ENCODE assay signal across 16 mouse cellular contexts in genomic region chr16:14131838-14132237, GRCm38 (mm10). TPM values are rescaled to one million over a fixed set of nuclear protein-coding genes. Genes with fewer than 3 reads are reported as not detected.
DNase-seq lines count a peak whose midpoint lies in the region; ATAC-seq and TF ChIP-seq lines count a peak whose summit lies in the region.
"Had no signal": no experiment of that assay in that cellular context is flagged by ENCODE, and none has a peak within 500 bp of the region (broad histone marks: within the 10 kb centered on the region; RNA-seq: fewer than 3 reads in every experiment).

No protein-coding gene starts in this region.

- TF ChIP-seq CTCF in lung, postnatal 0 days (IDR thresholded peaks at IDR 0.05), result no peak
- no peak for TF ChIP-seq CTCF in lung, adult 2 months (IDR thresholded peaks at IDR 0.05; ENCODE audit: insufficient read depth, low read length)
- no peak for TF ChIP-seq CTCF in liver, postnatal 0 days (IDR thresholded peaks at IDR 0.05; ENCODE audit: low read depth)

- no peak overlapping the region for H3K27ac ChIP-seq in lung, postnatal 0 days (ENCODE audit: low read length)
- H3K27ac ChIP-seq in liver, postnatal 0 days (ENCODE audit: low read depth), result peak overlapping the region; percentile 49; the same call in 1 of the 2 replicates
- no peak overlapping the region for H3K27ac ChIP-seq in hindbrain, embryonic 11.5 days (ENCODE audit: low read depth, low read length)
- H3K27ac ChIP-seq: hindbrain, postnatal 0 days had no signal

- no peak overlapping the region for H3K9ac ChIP-seq in lung, postnatal 0 days (replicated peaks; ENCODE audit: low read depth)
- no peak overlapping the region for H3K9ac ChIP-seq in liver, postnatal 0 days (replicated peaks)
- H3K9ac ChIP-seq in hindbrain, embryonic 11.5 days (ENCODE audit: low read depth, low read length), result no peak overlapping the region

- H3K4me2 ChIP-seq in lung, postnatal 0 days (replicated peaks; ENCODE audit: low read depth, low read length), result no peak overlapping the region
- no peak overlapping the region for H3K4me2 ChIP-seq in liver, postnatal 0 days (ENCODE audit: low read depth, low read length)
- H3K4me2 ChIP-seq in hindbrain, embryonic 11.5 days (replicated peaks; ENCODE audit: low read depth, low read length), result no peak overlapping the region

- H3K4me1 ChIP-seq in lung, postnatal 0 days (ENCODE audit: insufficient read depth, low read depth, low read length), result no peaks in the 10 kb centered on the region
- H3K4me1 ChIP-seq in lung, adult 2 months (ENCODE audit: control insufficient read depth, insufficient read depth, low read length), result no peaks in the 10 kb centered on the region
- no peaks in the 10 kb centered on the region for H3K4me1 ChIP-seq in liver, postnatal 0 days (ENCODE audit: insufficient read depth)
- H3K4me1 ChIP-seq in hindbrain, embryonic 11.5 days (replicated peaks; ENCODE audit: control insufficient read depth, insufficient read depth, low read length), result no peaks in the 10 kb centered on the region

- no peaks in the 10 kb centered on the region for H3K9me3 ChIP-seq in lung, postnatal 0 days (ENCODE audit: low read length)
- H3K9me3 ChIP-seq in liver, postnatal 0 days (ENCODE audit: low read length), result no peaks in the 10 kb centered on the region
- no peaks in the 10 kb centered on the region for H3K9me3 ChIP-seq in hindbrain, embryonic 11.5 days (ENCODE audit: control insufficient read depth, low read length)

- DNase-seq in lung, postnatal 0 days (ENCODE audit: low spot score), result peak; percentile 22
- DNase-seq in lung, adult 2 months, result no peak
- peak; percentile 6 for DNase-seq in ZHBTc4 (ENCODE audit: low read depth, low spot score)
- peak; percentile 85 for DNase-seq in adrenal gland, postnatal 14 days
- peak; percentile 51 for DNase-seq in liver, postnatal 0 days
- DNase-seq in spleen, postnatal 4 days (ENCODE audit: low spot score in 2 of 2), result no peak
- no peak for DNase-seq in hindbrain, embryonic 11.5 days (ENCODE audit: low spot score)
- no peak for DNase-seq in thymus, postnatal 14 days
- DNase-seq: cerebellum, postnatal 25 days; heart, postnatal 4 days; kidney, adult 11 months; kidney, postnatal 10 days; midbrain, embryonic 14.5 days; spleen, adult 18-20 months had no signal

- no peaks in the 10 kb centered on the region for H3K27me3 ChIP-seq in lung, postnatal 0 days (replicated peaks; ENCODE audit: insufficient read depth, low read length)
- no peaks in the 10 kb centered on the region for H3K27me3 ChIP-seq in liver, postnatal 0 days (ENCODE audit: insufficient read depth, low read length)
- no peaks in the 10 kb centered on the region for H3K27me3 ChIP-seq in hindbrain, embryonic 11.5 days (ENCODE audit: control insufficient read depth, insufficient read depth, low read length)

- peaks cover 57% of the 10 kb centered on the region for H3K36me3 ChIP-seq in lung, postnatal 0 days (ENCODE audit: insufficient read depth, low read length)
- H3K36me3 ChIP-seq in liver, postnatal 0 days (replicated peaks; ENCODE audit: insufficient read depth, low read length), result peaks cover 76% of the 10 kb centered on the region
- H3K36me3 ChIP-seq in hindbrain, embryonic 11.5 days (ENCODE audit: control insufficient read depth, insufficient read depth, low read length), result peaks cover 12% of the 10 kb centered on the region; the same call in 1 of the 2 replicates

- 73% methylated on average over 5 of the region's 5 CpGs for WGBS in lung, postnatal 0 days
- 62% methylated on average over 5 of the region's 5 CpGs for WGBS in lung, adult 2 months
- WGBS in liver, postnatal 0 days (ENCODE audit: insufficient replicate concordance), result 59% methylated on average over 5 of the region's 5 CpGs
- 88% methylated on average over 5 of the region's 5 CpGs for WGBS in hindbrain, embryonic 11.5 days

- no peak for TF ChIP-seq EP300 in lung, postnatal 0 days (IDR thresholded peaks at IDR 0.05)
- 0 out of 2 replicates have a peak, but pooled peaks have one; percentile 25 for TF ChIP-seq EP300 in liver, postnatal 0 days (IDR thresholded peaks at IDR 0.05; ENCODE audit: low read depth)

- no peak for TF ChIP-seq POLR2A in lung, adult 2 months (IDR thresholded peaks at IDR 0.05; ENCODE audit: borderline replicate concordance, extremely low read depth, low read depth, low read length)

- peak; percentile 58 for ATAC-seq in lung, postnatal 0 days
- ATAC-seq in liver, postnatal 0 days, result peak; percentile 96
- ATAC-seq in hindbrain, embryonic 11.5 days (ENCODE audit: low FRiP score), result no peak
- ATAC-seq: forebrain, embryonic 14.5 days; hindbrain, postnatal 0 days had no signal

- H3K4me3 ChIP-seq in lung, postnatal 0 days (ENCODE audit: low read depth, low read length), result no peak overlapping the region
- H3K4me3 ChIP-seq in lung, adult 2 months (replicated peaks; ENCODE audit: extremely low read depth, low read depth, low read length), result no peak overlapping the region
- H3K4me3 ChIP-seq in liver, postnatal 0 days (ENCODE audit: low read depth, low read length), result no peak overlapping the region
- H3K4me3 ChIP-seq in hindbrain, embryonic 11.5 days (ENCODE audit: low read depth, low read length), result no peak overlapping the region

RNA-seq across cellular contexts. Expression of gene Nde1, which starts 31.2 kb away (rescaled TPM):
- 37.7 TPM in 2 replicates for polyA plus RNA-seq in lung, postnatal 0 days (2015; fragmentation: Nextera tagmentation; extraction: Ambion mirVana)
- polyA plus RNA-seq in lung, adult 2 months (2012; rRNA removed), result 39.1 and 39.3 TPM in 2 replicates
- 41.0 and 43.6 TPM in 2 replicates for total RNA-seq in adrenal gland, postnatal 14 days (2021)
- polyA plus RNA-seq in liver, postnatal 0 days (2015; fragmentation: Nextera tagmentation; extraction: Ambion mirVana), result 24.9 and 28.1 TPM in 2 replicates
- 144 and 148 TPM in 2 replicates for polyA plus RNA-seq in hindbrain, embryonic 11.5 days (2014; fragmentation: Nextera tagmentation; extraction: Ambion mirVana)

RNA-seq across cellular contexts. Expression of gene Marf1, which starts 31.3 kb away (rescaled TPM):
- 13.2 and 14.0 TPM in 2 replicates for polyA plus RNA-seq in lung, postnatal 0 days (2015; fragmentation: Nextera tagmentation; extraction: Ambion mirVana)
- 12.1 and 15.7 TPM in 2 replicates for polyA plus RNA-seq in lung, adult 2 months (2012; rRNA removed)
- total RNA-seq in adrenal gland, postnatal 14 days (2021), result 84.5 and 100 TPM in 2 replicates
- 6.1 TPM in 2 replicates for polyA plus RNA-seq in liver, postnatal 0 days (2015; fragmentation: Nextera tagmentation; extraction: Ambion mirVana)
- 18.1 and 24.2 TPM in 2 replicates for polyA plus RNA-seq in hindbrain, embryonic 11.5 days (2014; fragmentation: Nextera tagmentation; extraction: Ambion mirVana)

Comparison
In these comparisons a context has a peak if more than half of its experiments do, and no peak if none do; other contexts are left out.
1. DNase-seq: peak in lung, postnatal 0 days (single experiment), ZHBTc4 (single experiment), adrenal gland, postnatal 14 days (single experiment) and liver, postnatal 0 days (single experiment); none in lung, adult 2 months (single experiment), spleen, postnatal 4 days (0 of 2), hindbrain, embryonic 11.5 days (single experiment) and thymus, postnatal 14 days (single experiment).